Mouse (Mus musculus) urinary bladder, adult 2 months (tissue): ENCODE results near the gene Stx8. TPM values are rescaled to one million over a fixed set of nuclear protein-coding genes. Genes with fewer than 3 reads are reported as not detected.

Experiments
- DNase-seq: peaks from one replicate; pipeline ENCODE4 v3.0.0; 2022; ENCODE audit warnings: low spot score
- polyA plus RNA-seq: library from polyadenylated mRNA; depleted of rRNA; stranded (reverse); fragments of >200 nt; gene quantifications from 2 replicates; pipeline ENCODE4 v1.2.3, GENCODE M21; 2012; rRNA removed

Stx8 gene
- 41.6 and 43.6 TPM in 2 replicates for polyA plus RNA-seq

DNA sequence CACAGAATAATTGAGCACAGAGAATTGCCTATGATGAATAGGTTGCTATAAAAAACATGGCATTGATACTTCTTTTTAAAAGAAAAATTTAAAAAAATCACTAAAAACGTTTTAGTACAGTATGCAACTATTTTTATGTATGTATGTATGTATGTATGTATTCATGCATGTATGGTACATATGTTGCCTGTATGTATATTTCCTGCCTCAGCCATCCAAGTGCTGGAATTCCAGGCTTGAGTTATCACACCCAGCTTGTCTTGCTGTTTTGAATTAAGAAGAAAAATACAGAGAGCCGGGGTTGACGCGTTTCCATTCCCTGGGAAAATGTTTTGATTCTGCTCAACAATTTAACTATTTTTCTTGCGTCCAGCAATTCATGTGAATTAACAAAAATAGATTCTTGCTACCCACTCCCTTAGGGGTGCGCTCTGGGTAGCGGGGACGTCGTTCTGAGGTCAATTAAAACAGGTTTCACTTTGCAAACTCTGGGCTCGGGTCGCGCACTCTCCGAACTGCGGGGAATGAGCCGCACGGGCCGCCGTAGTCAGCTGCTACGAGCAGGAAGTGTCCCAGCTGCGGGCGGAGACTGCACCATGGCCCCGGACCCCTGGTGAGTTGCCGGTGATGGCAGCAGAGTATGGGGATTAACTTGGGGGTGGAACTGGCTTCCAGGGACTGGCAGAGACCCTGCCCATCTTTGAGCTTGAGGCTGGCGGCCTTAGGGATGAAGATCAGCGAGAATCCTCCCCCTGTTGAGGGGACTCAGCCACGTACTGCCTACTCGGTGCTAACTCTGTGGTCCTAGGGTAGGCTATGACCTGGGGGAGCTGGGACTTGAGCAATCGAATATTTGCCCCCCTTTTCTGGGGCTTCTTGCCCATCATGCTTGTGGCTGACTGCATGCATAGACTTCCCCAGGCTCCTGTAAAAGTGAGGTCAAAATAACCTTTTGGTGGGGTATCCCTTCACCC is at the start of gene Stx8:
Stx8 (plus strand) TSS at position 289 of the 974 bp plus-strand sequence.
- peak; percentile 97 for DNase-seq

DNA sequence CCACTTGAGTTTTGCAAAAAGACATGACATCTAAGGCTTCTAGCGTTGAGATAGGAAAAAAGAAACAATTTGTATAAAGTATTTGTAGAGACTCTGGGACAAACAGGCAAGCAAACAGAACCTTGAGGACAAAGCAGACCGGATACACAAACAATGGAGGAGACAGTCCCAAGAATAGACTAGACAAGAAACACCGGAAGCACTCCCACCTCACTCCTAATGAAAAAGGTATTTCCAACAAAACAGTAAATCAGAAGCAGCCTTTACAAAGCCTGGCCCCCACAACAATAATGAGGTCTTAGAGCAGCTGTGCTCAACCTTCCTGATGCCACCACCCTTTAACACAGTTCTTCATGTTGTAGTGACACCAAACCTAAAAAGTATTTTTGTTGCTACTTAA is 48.9 kb upstream of the Stx8 start:
- no peak for DNase-seq

DNA sequence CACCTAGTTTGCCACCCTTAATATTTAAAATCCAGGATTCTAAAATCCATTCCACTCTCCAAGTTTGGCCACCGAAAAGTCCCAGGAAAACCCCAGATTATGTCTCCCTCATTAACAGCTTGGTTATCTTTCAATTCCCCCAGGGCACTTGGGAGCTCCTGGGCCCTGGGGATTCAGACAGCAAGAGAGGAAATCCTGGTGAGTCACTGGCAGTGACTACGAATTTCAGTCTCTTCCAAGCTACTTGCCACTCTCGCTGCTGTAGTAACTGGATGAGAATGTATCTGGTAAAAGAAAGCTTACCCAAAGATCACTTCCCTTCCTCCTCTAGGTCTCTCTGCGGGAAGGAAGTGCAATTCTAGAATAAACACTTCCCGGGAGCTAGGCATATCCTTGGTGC is 46.4 kb upstream of the Stx8 start:
- DNase-seq = no peak

DNA sequence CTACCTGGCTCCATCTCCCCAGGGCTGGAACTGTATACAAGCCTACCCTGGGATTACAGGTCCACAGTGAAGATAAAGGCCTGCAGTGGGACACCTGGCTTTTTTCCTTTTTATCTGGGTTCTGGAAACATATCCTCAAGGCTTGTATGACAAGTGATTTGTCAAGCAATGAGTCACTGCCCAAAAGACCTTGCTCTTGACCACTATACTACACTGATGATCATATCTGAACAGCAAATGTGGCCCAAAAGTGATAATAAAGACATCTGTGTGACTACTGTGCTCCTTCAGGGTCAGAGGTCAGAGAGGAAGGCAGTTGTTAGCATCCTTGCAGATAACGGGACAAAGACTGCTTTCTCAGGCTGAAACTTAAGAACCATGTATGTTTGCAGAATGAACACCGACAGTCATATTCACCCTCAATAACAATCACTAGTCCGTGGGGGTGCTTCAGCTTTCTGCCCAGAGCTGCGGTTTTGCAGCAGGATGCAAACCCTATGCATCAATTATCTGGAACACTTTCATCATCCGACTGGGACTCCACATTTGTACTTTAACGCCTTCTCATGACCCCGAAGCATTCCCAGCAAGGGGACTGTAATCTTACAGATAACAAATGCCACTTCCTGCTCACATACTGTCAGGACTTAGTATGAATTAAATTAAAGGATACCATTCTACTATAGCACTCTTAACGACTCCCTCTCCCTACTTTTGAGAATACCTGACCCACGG is 45.6 kb upstream of the Stx8 start:
- DNase-seq = no peak

DNA sequence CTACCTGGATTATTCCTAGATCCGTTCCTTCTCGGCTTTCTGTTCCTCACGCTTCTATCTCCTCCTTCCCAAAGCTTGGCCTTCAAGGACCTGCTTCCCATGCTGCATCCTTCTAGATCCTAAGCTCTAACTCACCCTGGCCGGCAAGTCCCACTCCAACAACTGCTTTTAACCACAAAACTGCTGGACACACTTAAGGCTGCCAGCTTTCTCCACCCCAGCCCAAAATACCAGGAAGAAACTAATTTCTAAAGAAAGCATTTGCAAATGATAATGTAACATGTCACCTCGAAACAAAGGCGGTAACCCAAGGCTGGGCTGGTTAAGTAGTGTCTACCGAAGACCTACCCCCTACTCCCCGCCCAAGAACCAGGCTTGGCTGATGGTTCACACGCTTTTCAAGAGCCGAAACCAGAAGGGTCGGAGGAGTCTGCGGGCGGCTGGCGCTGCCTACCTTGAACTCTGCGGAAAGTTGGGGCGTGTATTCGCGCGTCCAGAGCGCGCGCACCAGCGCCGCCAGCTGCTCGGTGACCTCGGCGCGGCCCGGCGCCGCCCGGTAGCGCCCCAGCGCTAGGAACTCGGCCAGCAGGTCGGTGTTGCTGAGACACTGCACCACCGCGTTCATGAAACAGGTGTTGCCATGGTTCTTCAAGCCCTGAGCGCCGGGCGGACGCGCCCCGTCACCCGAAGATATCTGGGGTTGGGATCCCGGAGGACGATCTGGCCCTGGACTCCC is 44.7 kb upstream of the Stx8 start:
- DNase-seq = peak; percentile 59

DNA sequence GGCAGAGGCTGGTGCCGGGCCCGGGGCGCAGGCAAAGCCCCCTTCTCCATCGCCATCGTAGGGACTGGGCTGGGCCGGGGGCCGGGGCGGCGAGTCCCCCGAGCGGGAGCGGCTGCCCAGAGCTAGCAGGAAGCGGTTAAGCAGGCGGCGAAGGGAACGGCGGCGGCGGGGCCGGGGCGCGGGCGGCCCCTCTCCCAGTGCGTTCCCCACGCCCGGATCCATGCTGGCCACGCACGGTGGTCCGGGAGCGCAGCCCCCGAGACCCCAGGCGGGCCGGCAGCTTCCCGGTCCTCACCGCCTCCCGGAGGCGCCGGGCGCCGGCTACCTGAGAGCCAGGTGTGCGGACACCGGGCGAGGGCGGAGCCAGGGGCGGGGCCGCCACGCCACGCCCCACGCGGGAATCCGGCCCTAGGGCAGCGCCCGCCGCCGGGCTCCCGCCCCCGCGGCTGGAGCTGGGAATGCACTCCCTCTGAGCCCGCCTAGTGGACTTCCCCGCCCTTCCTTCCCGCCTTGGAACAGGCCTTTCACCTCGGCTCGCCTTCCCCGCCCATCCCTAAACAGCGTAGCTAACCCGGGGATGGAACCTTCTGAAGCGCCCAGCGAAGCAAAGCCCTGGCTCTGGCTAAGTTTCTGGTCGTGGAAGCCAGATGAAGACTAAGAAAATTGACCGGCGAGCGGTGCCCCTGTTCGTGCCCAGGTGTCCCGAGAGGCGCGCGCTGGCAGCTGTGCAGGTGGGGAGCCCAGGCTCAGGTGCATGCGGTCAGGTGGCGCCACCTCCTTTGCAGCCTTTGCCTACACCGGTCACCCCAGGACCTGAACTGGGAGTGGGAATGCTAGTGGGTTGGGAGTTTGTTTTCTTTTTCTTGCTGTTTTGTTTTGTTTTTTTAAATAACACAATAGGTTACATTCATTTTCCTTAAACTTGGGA is 43.9 kb upstream of the Stx8 start, which contains the start of gene Usp43:
Usp43 (minus strand) TSS at position 327 of the 928 bp plus-strand sequence.
- peak; percentile 69 for DNase-seq

DNA sequence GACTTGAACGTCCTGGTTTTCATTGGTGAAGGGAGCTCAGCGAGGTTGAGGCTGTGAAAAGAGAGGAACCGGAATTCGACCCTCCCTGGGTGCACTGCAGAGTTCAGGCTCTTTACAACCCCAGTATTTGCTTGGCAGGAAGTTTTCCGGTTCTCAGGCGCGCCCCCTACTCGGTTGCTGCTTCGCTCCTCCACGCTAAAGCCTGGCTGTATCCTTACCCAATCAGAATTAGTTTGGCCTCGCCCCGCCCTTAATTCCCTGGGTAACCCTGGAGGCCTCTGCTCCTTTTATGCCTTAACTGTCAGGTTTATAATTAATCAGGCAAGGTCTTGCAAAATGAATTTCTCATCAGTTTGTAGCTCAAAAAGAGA is 43.3 kb upstream of the Stx8 start:
- peak; percentile 37 for DNase-seq

DNA sequence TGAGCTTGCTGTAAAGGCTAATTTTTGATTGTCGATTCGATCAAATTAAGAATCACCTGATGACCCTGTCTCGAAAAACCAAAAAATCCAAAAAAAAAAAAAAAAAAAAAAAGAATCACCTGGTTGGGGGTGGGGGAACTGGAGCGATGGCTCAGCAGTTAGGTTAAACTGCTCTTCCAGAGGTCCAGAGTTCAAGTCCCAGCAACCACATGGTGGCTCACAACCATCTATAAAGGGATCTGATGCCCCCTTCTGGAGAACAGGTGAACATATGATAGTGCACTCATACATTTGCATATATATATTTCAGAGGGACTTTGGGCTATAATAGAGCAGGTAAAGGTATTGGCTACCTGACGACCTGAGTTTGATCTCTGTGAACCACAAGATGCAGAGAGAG is 42.3 kb upstream of the Stx8 start:
- DNase-seq = no peak

DNA sequence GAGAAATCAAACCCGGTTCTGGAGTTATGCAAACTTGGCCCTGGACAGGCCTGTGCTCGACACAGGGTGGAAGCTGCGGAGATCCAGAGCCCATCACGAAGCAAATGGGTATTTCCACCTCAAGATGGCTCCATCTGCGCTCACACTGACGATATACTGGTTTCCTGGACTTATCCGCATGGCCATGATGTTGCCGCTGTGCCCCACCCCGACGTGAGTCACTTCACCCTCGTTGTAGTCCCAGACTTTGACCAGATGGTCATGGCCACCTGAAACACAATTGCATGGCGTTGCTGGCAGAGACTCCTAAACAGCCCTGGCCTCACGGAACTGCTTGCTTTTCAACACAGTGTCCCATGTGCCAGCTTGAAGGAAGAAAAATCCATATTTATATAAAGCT is 41.0 kb upstream of the Stx8 start:
- DNase-seq = no peak

DNA sequence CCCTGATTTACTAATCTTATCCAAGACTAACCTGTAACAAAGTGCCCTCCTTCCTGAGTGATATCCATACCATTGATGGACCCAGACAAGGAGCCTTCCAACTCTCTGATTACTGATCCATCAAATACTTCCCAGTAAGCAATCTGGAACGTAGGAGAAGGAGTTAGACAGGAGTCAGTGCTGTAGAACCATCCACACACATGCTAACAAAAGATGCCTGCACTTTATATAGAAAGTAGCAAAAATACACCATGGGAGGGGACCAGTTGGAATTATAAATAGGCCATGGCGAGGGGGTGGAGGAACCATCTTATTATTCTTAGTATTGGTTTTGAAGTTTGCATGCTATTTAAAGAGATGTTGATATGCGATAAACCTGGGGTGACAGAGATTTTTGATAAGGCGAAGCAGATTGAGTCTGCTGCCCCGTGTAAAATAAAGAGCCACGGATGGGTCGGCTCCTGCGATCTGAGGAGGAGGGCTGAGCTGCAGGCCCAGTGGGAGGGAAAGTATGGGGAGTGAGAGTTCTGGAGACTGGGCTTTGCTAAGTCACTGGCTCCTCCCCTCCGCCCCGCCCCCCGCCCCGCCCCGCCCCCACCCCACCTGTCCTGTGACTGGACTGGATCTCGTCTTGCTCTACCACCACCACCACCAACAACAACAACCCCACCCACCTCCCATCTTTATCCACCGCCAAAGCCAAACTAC is 39.5 kb upstream of the Stx8 start:
- DNase-seq = no peak

DNA sequence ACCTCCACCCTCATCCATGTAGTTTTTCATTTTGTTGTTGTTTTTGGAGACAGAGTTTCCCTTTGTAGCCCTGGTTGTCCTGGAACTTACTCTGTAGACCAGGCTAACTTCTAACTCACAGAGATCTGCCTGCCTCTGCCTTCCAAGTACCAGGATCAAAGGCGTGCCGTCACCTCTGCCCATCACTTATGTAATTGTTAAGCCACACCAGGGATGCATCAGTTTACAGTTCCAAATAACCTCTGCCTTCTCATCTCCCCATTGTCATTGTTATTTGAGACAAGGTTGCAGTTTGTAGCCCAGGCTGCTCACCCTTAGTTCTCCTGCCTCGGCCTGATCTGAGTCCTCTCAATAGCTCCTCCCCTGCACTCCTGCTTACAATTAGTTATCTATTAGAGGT is 33.8 kb upstream of the Stx8 start:
- DNase-seq = no peak

DNA sequence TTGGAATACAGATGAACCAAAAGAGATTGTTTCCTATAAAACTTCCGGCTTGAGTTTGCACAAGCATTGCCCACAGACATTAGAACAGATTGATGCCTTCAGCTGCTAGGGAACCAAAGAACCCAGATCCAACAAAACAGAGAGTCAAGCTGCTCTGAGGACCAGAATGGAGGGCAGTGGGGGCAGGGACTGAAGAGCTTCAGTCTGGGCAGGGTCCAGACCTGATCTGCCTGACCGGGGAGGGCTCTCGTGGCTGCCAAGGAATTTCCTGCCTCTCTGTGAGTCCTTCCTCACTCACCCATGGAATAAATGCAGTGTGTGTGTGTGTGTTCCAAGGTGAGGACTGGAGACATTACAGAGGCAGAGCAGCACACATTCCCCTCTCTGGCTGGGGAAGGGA is 17.8 kb upstream of the Stx8 start:
- DNase-seq = no peak

DNA sequence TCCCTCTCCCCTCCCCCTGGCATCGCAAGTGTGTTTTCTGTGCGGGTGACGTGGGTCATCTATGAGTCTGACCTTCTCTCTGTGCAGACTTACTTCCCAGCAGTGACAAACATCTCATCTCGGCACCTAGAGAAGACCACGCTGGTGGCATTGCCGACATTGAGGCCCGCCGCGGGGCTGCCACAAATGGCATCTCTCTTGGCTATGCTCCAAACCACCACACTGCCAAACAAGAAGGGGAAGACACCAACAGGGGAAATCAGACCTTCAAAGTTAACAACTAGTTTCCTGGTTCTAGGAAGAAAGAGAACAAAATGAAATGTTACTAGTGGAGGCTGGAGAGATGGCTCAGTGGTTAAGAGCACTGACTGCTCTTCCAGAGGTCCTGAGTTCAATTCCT is 16.5 kb upstream of the Stx8 start:
- DNase-seq = no peak

DNA sequence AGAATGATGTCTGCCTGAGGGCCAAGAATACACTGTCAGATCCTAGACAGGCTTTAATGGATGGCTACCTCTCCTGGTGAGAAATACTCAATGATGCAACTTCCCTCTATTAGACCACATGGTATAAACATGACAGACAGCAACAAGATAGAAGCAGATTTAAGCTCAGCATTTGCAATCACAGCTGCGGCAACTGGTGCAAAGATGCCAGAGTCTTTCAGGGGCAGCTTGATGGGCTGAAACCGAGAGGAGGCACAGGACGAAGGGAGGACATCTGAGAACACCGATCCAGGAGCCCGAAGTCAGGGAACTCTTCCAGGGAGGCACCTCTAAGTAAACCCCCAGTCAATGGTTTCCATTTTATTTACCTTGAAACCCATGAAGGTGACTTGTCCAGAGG is 12.4 kb upstream of the Stx8 start:
- no peak for DNase-seq

DNA sequence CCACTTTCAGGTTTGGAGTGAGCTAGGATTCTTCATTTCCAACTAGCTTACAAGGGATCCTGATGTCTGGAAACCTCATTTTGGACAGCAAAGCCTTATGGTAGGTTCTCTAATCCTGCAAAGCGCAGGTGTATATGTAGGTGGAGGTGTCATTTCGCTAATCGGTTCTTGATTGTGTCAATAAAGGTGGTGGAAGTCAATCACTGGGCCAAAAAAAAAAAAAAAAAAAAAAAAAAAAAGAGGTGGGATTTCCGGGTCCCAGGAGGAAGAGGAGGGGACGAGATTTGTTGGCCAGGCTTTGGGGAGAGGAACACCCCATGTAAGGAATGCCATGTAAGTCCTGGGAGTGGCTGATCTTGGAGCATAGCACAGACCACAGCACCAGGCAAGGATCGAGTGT is 11.6 kb upstream of the Stx8 start:
- no peak for DNase-seq

DNA sequence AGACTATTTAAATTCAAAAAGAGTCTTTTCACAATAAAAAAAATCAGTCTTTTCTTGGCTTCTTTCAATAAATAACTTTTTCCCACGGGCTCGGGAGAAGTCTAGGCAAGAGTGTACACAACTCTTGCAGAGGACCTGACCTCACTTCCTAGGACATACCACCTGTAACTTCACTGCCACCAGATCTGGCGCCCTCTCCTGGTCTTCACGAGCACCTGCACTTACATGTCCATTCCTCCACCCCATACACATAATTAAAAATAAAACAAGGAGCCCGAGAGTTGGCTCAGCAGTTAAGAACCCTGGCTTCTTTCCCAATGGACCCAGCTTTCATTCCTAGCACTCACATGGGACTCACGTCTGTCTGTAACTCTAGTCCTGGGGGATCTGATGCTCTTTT is 1.9 kb upstream of the Stx8 start:
- DNase-seq = no peak

DNA sequence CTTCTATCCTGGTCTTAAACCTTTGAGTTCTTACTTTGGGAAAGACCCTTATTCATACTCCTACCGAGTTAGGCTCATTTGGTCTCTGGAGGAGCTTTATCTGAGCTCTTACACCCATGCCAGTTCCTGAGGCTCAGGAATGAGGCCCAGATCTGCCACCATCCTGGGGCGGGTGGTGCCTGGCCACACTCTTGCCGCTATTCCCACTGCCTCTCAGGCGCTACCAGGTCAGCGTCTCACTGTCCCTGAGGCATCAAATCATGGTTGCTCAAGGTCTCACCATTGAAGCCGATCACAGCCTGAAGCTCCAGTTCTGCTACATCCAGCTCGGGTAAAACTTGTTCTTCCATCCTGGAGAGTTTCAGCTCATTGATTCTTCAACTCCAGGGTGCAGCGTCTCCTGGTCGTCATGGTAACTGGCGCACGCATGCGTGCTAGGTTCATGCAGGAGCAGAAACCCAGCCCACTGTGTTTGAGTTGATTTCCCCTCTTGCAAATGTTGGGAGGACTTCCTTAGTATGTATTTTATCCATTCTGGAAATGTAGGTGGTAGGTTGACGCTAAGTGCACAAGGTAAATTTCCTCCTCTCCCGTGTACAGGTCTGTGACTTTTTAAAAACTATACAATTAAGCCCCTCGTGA is 630 bp upstream of the Stx8 start, which contains the start of gene Cfap52:
Cfap52 (minus strand) TSS at position 410 of the 642 bp plus-strand sequence.
- DNase-seq = peak; percentile 64

DNA sequence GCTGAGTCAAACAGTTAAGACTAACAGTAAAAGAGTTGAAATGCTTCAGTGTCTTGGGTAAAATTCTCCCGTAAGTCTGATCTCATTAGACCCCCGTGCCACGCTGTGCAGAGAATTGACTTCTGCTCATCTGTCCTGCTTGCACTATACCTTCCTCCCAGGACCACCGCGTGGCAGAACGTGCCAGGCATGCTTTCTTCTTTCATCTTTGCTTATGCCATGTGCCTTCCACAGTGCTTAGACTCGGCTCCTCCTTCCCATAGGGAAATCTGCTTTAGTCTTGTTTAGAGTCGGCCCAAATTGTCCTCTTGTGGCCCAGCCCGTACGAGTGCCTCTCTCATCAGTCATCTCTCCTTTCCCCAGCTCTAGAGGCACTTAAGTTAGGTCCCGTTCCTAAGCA is 1.8 kb downstream of the Stx8 start:
- no peak for DNase-seq

DNA sequence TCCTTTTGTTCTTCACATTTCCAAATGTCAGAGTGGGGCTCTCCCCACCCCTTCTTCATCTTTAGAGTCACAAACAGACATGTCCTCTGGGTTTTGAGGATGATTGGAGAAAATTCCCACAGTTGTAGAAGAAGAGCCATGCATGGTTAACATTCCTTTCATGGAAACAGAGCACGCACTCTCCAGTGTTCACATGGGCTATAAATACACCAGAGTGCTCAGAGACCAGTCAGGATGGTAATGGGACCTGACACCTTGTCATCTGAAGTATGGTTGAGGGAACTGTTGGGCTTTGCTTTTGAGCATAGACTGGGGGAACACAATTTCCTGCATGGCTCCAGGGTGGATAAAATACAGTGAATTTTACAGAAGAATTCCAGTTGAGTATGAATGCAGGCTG is 6.6 kb downstream of the Stx8 start:
- DNase-seq = no peak

DNA sequence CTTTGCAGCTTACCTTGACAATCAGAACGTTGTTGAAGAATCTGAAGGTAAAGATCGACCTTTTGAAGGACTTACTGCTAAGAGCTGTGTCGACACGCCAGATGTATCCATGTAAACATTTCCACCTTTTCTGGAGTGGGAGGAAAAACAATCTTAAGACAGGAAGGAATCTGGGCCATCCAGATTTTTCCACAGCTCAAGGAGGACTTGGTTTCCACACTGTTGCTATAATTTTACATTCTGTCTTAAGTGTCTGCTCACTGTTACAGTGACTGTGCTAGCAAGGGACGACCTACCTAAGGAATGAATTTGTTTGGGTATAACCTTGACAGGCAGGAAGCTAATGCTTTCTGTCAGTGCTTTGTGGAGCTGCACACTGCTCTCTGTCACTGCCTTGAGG is 7.2 kb downstream of the Stx8 start:
- no peak for DNase-seq
